Mouse (Mus musculus): Measurements from ENCODE around the gene Spry1. TPM values are rescaled to one million over a fixed set of nuclear protein-coding genes. Genes with fewer than 3 reads are reported as not detected.

Spry1 gene
- polyA plus RNA-seq, 1 experiment: 10.8 TPM

- H3K27ac ChIP-seq (ENCODE audit: insufficient read depth, low read length): no peak overlapping the region
- no peak overlapping the region for H3K4me3 ChIP-seq (ENCODE audit: insufficient read depth, low read length)
- no peak for TF ChIP-seq CTCF (IDR thresholded peaks at IDR 0.05; ENCODE audit: extremely low read depth, insufficient read depth, low read length)
- no peak for TF ChIP-seq POLR2A (IDR thresholded peaks at IDR 0.05; ENCODE audit: extremely low read depth, insufficient read depth, low read length)
- peaks cover 1% of the 10 kb centered on the region; the same call in 1 of the 2 replicates for H3K4me1 ChIP-seq (ENCODE audit: control insufficient read depth, insufficient read depth, low read length)
Observed at GRCm38 (mm10) chr3:37686219-37686618, 46.5 kb downstream of the Spry1 start.

- no peak overlapping the region for H3K27ac ChIP-seq (ENCODE audit: insufficient read depth, low read length)
Observed at GRCm38 (mm10) chr3:37686751-37687150, 47.0 kb downstream of the Spry1 start.

GRCm38 (mm10) chr3:37687158-37687980 lies 47.6 kb downstream of the Spry1 start:
- H3K4me3 ChIP-seq (ENCODE audit: insufficient read depth, low read length): peak overlapping the region; percentile 42
- H3K4me1 ChIP-seq (ENCODE audit: control insufficient read depth, insufficient read depth, low read length): peaks cover 1% of the 10 kb centered on the region; the same call in 1 of the 2 replicates
- TF ChIP-seq CTCF (IDR thresholded peaks at IDR 0.05; ENCODE audit: extremely low read depth, insufficient read depth, low read length): no peak
- peak; percentile 46; the same call in 1 of the 2 replicates for TF ChIP-seq POLR2A (IDR thresholded peaks at IDR 0.05; ENCODE audit: extremely low read depth, insufficient read depth, low read length)
- no peak overlapping the region for H3K27ac ChIP-seq (ENCODE audit: insufficient read depth, low read length)

More at GRCm38 (mm10) chr3:37686751-37687150, 47.0 kb downstream of the Spry1 start:
- TF ChIP-seq CTCF (IDR thresholded peaks at IDR 0.05; ENCODE audit: extremely low read depth, insufficient read depth, low read length) (no peak), POLR2A (IDR thresholded peaks at IDR 0.05; ENCODE audit: extremely low read depth, insufficient read depth, low read length) (no peak)
- H3K4me3 ChIP-seq (ENCODE audit: insufficient read depth, low read length): peak overlapping the region; percentile 42
- H3K4me1 ChIP-seq (ENCODE audit: control insufficient read depth, insufficient read depth, low read length): peaks cover 1% of the 10 kb centered on the region; the same call in 1 of the 2 replicates

- TF ChIP-seq POLR2A (IDR thresholded peaks at IDR 0.05; ENCODE audit: extremely low read depth, insufficient read depth, low read length) (no peak), CTCF (IDR thresholded peaks at IDR 0.05; ENCODE audit: extremely low read depth, insufficient read depth, low read length) (no peak)
Observed at GRCm38 (mm10) chr3:37692945-37693344, 53.2 kb downstream of the Spry1 start.

GRCm38 (mm10) chr3:37693552-37693951 lies 53.8 kb downstream of the Spry1 start:
- Histone ChIP-seq H3K4me1 (ENCODE audit: control insufficient read depth, insufficient read depth, low read length) (no peaks in the 10 kb centered on the region), H3K27ac (ENCODE audit: insufficient read depth, low read length) (no peak overlapping the region), H3K4me3 (ENCODE audit: insufficient read depth, low read length) (no peak overlapping the region)
- no peak for TF ChIP-seq POLR2A (IDR thresholded peaks at IDR 0.05; ENCODE audit: extremely low read depth, insufficient read depth, low read length)
- no peak for TF ChIP-seq CTCF (IDR thresholded peaks at IDR 0.05; ENCODE audit: extremely low read depth, insufficient read depth, low read length)

More at GRCm38 (mm10) chr3:37692945-37693344, 53.2 kb downstream of the Spry1 start:
- Histone ChIP-seq H3K27ac (ENCODE audit: insufficient read depth, low read length) (no peak overlapping the region), H3K4me1 (ENCODE audit: control insufficient read depth, insufficient read depth, low read length) (no peaks in the 10 kb centered on the region), H3K4me3 (ENCODE audit: insufficient read depth, low read length) (no peak overlapping the region)

Other genes with a start within 250 kb of the Spry1 start
- gene Spata5, start 220.1 kb upstream of the Spry1 start, polyA plus RNA-seq (2012; rRNA removed): 6.4 and 6.7 TPM in 2 replicates
- 10.3 and 10.8 TPM in 2 replicates for gene Nudt6, start 219.7 kb upstream of the Spry1 start, polyA plus RNA-seq (2012; rRNA removed)
- gene Gm5148, start 84.5 kb downstream of the Spry1 start, polyA plus RNA-seq (2012; rRNA removed): 13.9 and 14.3 TPM in 2 replicates

All from cortical plate, adult 2 months (tissue).